Mouse (Mus musculus): ENCODE results near the gene Trip11. TPM values are rescaled to one million over a fixed set of nuclear protein-coding genes. Genes with fewer than 3 reads are reported as not detected.

Trip11 gene
- polyA plus RNA-seq, 2 experiments, result 2.2 to 6.1 TPM

DNA sequence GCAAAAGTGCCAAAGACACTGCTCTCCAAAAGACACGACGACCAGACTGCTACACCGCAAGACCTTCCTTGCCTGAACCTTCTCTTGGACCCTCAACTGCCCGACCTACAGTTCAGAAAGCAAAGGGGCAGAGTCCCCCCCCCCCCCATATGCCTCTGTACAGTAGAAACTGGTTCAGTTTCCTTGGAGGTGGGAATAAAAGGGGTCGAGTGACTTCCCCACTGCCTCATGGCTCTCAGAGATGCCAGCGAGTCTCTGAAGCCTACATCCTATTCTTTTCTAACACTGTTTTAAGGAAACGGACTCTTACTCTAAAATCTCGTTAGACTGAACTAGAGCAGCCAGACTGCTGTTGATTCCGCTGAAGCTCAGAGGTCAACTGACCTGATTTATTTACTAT lies 93.5 kb downstream of the Trip11 start:
- no peak for DNase-seq (ENCODE audit: low read depth in 3 of 3, low spot score in 3 of 3)
- Histone ChIP-seq H3K27ac (no peak overlapping the region), H3K4me2 (ENCODE audit: low read depth) (peak overlapping the region; percentile 64), H3K27me3 (ENCODE audit: control insufficient read depth, insufficient read depth, low read length) (peaks cover 10% of the 10 kb centered on the region), H3K9me3 (ENCODE audit: control insufficient read depth, low read length) (no peaks in the 10 kb centered on the region), H3K4me1 (replicated peaks; ENCODE audit: control insufficient read depth in 2 of 2, insufficient read depth in 2 of 2, low read length in 1 of 2) (peaks cover 0 to 3% of the 10 kb centered on the region in 2 experiments; a peak in 2 of 4 replicates), H3K4me3 (ENCODE audit: insufficient read depth in 1 of 2, low read depth in 2 of 2, low read length in 2 of 2) (no peak overlapping the region; a peak in 1 of 4 replicates), H3K36me3 (replicated peaks; ENCODE audit: control insufficient read depth, insufficient read depth, low read depth) (no peaks in the 10 kb centered on the region), H3K9ac (replicated peaks) (no peak overlapping the region)
- TF ChIP-seq EP300 (IDR thresholded peaks at IDR 0.05; ENCODE audit: low read depth) (no peak), CTCF (IDR thresholded peaks at IDR 0.05; ENCODE audit: low read depth) (no peak)
- no peak for ATAC-seq (ENCODE audit: insufficient read depth)
- 35% methylated on average over 9 of the region's 9 CpGs for WGBS (ENCODE audit: insufficient replicate concordance)

DNA sequence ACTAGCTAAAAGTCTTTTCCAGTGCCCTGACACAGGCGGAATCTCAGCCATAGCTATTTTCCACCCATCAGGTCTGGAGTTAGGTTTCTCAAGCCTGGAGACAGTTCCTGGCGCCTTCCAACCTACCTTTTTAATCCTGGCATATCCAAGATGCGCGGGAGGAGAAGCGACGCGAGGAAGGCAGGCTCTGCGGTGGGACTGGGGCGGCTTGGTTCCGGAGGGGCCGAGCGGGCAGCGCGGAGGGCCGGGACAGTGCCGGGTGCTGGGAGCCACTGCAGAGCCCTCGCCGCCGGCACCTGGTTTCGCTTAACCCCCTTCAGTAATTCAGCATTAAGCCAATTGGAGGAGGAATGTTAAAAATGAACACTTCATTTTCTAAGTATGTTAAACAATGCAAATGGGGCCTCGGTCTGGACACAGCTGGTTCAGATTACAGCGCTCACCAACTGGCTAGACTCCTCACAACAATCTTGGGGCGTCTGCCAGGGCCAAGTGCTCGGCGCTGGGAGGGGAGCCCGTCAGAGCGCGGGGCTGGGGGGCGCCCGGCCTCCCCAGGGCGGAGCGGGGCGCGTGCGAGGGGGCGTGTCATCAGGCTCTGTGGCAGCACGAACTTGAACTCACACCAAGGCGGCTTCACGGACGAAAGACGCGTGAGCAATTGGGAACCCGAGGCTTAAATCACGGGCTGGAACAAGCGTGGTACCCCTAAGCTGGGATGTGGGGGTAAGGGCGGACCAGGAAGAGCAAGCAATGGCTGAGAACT lies 94.3 kb downstream of the Trip11 start, which contains the start of gene Fbln5:
Gene Fbln5 (minus strand): TSS at position 448 of the 763 bp plus-strand sequence.
- ATAC-seq (ENCODE audit: insufficient read depth) (no peak), DNase-seq (ENCODE audit: low read depth in 3 of 3, low spot score in 3 of 3) (no peak)
- H3K9ac ChIP-seq (replicated peaks), result no peak within 1 kb of the TSS
- H3K4me3 ChIP-seq (ENCODE audit: insufficient read depth in 1 of 2, low read depth in 2 of 2, low read length in 2 of 2), result peak within 1 kb of the TSS; percentile 36 to 46
- no peak for TF ChIP-seq EP300 (IDR thresholded peaks at IDR 0.05; ENCODE audit: low read depth)
- no peak for TF ChIP-seq CTCF (IDR thresholded peaks at IDR 0.05; ENCODE audit: low read depth)
- no peak within 1 kb of the TSS for H3K27ac ChIP-seq
- peaks cover 10% of the 10 kb centered on the region for H3K27me3 ChIP-seq (ENCODE audit: control insufficient read depth, insufficient read depth, low read length)
- H3K4me1 ChIP-seq (replicated peaks; ENCODE audit: control insufficient read depth in 2 of 2, insufficient read depth in 2 of 2, low read length in 1 of 2), result peaks cover 0 to 3% of the 10 kb centered on the region in 2 experiments; a peak in 2 of 4 replicates
- 2% methylated on average over 46 of the region's 46 CpGs for WGBS (ENCODE audit: insufficient replicate concordance)
- H3K9me3 ChIP-seq (ENCODE audit: control insufficient read depth, low read length), result no peaks in the 10 kb centered on the region
- peak within 1 kb of the TSS; percentile 64 for H3K4me2 ChIP-seq (ENCODE audit: low read depth)
- no peaks in the 10 kb centered on the region for H3K36me3 ChIP-seq (replicated peaks; ENCODE audit: control insufficient read depth, insufficient read depth, low read depth)

DNA sequence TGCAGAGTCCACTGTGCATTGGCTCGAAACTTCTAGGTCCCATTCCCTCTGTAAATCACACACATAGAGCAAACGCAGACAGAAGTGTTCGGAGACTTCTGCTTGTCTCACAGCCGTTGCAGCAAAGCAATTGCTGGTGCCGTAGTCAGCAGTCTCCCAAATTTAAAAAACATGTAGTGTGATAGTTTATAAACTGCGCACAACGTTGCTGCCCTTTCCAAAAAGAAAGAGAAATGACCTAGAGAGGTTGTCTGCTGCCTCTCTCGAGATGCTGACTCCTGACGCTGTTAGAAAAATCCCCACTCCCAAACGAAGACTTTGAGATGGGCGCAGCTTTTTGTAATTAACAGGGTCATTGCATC lies 94.8 kb downstream of the Trip11 start:
- DNase-seq (ENCODE audit: low read depth in 3 of 3, low spot score in 3 of 3) (no peak), ATAC-seq (ENCODE audit: insufficient read depth) (no peak)
- TF ChIP-seq EP300 (IDR thresholded peaks at IDR 0.05; ENCODE audit: low read depth) (no peak), CTCF (IDR thresholded peaks at IDR 0.05; ENCODE audit: low read depth) (no peak)
- no peaks in the 10 kb centered on the region for H3K36me3 ChIP-seq (replicated peaks; ENCODE audit: control insufficient read depth, insufficient read depth, low read depth)
- H3K27me3 ChIP-seq (ENCODE audit: control insufficient read depth, insufficient read depth, low read length), result peaks cover 10% of the 10 kb centered on the region
- peak overlapping the region; percentile 64 for H3K4me2 ChIP-seq (ENCODE audit: low read depth)
- H3K27ac ChIP-seq, result no peak overlapping the region
- WGBS (ENCODE audit: insufficient replicate concordance), result 26% methylated on average over 11 of the region's 11 CpGs
- peaks cover 0 to 3% of the 10 kb centered on the region in 2 experiments; a peak in 2 of 4 replicates for H3K4me1 ChIP-seq (replicated peaks; ENCODE audit: control insufficient read depth in 2 of 2, insufficient read depth in 2 of 2, low read length in 1 of 2)
- H3K9ac ChIP-seq (replicated peaks), result no peak overlapping the region
- peak overlapping the region in 1 of 2 experiments; percentile 36; a peak in 1 of 4 replicates for H3K4me3 ChIP-seq (ENCODE audit: insufficient read depth in 1 of 2, low read depth in 2 of 2, low read length in 2 of 2)
- H3K9me3 ChIP-seq (ENCODE audit: control insufficient read depth, low read length), result no peaks in the 10 kb centered on the region

DNA sequence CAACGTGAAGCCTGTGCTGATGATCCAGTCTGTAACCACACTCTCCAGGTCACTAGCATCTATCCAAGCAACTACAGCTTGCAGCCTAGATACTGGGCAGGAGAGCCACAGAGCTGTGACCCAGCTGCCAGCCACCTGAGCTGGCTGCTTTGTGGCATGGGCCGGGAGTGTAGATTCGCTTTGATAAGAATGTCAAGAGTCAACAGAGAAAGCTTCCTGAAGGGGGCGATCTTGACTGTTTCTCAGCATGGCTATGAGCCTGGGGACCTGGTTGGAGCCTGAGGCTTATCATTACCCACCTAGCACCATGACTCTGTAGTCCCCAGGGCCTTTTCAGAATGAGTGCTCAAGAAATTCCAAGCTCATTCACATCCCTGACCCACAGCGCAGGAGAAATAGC lies 96.3 kb downstream of the Trip11 start:
- Histone ChIP-seq H3K4me3 (ENCODE audit: insufficient read depth in 1 of 2, low read depth in 2 of 2, low read length in 2 of 2) (no peak overlapping the region), H3K27ac (no peak overlapping the region), H3K36me3 (replicated peaks; ENCODE audit: control insufficient read depth, insufficient read depth, low read depth) (no peaks in the 10 kb centered on the region), H3K9me3 (ENCODE audit: control insufficient read depth, low read length) (no peaks in the 10 kb centered on the region), H3K4me2 (ENCODE audit: low read depth) (no peak overlapping the region), H3K27me3 (ENCODE audit: control insufficient read depth, insufficient read depth, low read length) (peaks cover 10% of the 10 kb centered on the region), H3K4me1 (replicated peaks; ENCODE audit: control insufficient read depth in 2 of 2, insufficient read depth in 2 of 2, low read length in 1 of 2) (peaks cover 0 to 3% of the 10 kb centered on the region in 2 experiments; a peak in 2 of 4 replicates), H3K9ac (replicated peaks) (no peak overlapping the region)
- DNase-seq (ENCODE audit: low read depth in 3 of 3, low spot score in 3 of 3) (no peak), ATAC-seq (ENCODE audit: insufficient read depth) (peak; percentile 21; the same call in 1 of the 2 replicates)
- 32% methylated on average over 5 of the region's 5 CpGs for WGBS (ENCODE audit: insufficient replicate concordance)
- TF ChIP-seq CTCF (IDR thresholded peaks at IDR 0.05; ENCODE audit: low read depth) (no peak), EP300 (IDR thresholded peaks at IDR 0.05; ENCODE audit: low read depth) (no peak)

DNA sequence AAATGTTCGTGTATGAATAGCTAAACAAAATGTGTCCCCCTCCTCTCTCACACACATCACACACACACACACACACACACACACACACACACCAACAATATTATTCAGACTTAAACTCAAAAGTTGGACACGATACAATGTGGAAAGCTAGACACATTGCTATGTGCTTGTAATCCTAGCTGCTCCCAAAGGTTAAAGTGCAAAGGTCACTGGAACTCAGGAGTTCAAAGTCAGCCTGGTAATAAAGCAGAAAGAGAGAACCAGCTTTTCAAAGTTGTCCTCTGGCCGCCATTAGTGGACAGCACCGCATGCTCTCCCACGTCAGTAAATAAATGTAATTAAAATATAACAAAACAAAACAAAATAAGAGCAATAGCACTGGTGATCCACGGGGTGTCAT lies 97.3 kb downstream of the Trip11 start:
- no peak overlapping the region for H3K4me3 ChIP-seq (ENCODE audit: insufficient read depth in 1 of 2, low read depth in 2 of 2, low read length in 2 of 2)
- no peaks in the 10 kb centered on the region for H3K36me3 ChIP-seq (replicated peaks; ENCODE audit: control insufficient read depth, insufficient read depth, low read depth)
- no peak overlapping the region for H3K27ac ChIP-seq
- peaks cover 0 to 3% of the 10 kb centered on the region in 2 experiments; a peak in 2 of 4 replicates for H3K4me1 ChIP-seq (replicated peaks; ENCODE audit: control insufficient read depth in 2 of 2, insufficient read depth in 2 of 2, low read length in 1 of 2)
- no peak overlapping the region for H3K4me2 ChIP-seq (ENCODE audit: low read depth)
- 60% methylated on average over 6 of the region's 6 CpGs for WGBS (ENCODE audit: insufficient replicate concordance)
- no peaks in the 10 kb centered on the region for H3K9me3 ChIP-seq (ENCODE audit: control insufficient read depth, low read length)
- ATAC-seq (ENCODE audit: insufficient read depth) (no peak), DNase-seq (ENCODE audit: low read depth in 3 of 3, low spot score in 3 of 3) (no peak)
- H3K27me3 ChIP-seq (ENCODE audit: control insufficient read depth, insufficient read depth, low read length), result peaks cover 10% of the 10 kb centered on the region
- TF ChIP-seq EP300 (IDR thresholded peaks at IDR 0.05; ENCODE audit: low read depth) (no peak), CTCF (IDR thresholded peaks at IDR 0.05; ENCODE audit: low read depth) (no peak)
- H3K9ac ChIP-seq (replicated peaks), result no peak overlapping the region

All from liver, embryonic 14.5 days (tissue).